Comparison of ENCODE assay signal across 28 mouse cellular contexts in genomic region chrX:166531671-166532070, GRCm38 (mm10). TPM values are rescaled to one million over a fixed set of nuclear protein-coding genes. Genes with fewer than 3 reads are reported as not detected.
"Had no signal": no experiment of that assay in that cellular context is flagged by ENCODE, and none has a peak within 500 bp of the region (broad histone marks: within the 10 kb centered on the region; RNA-seq: fewer than 3 reads in every experiment).

No protein-coding gene starts in this region.

- H3K9ac ChIP-seq: heart, embryonic 13.5 days; heart, embryonic 15.5 days; hindbrain, embryonic 12.5 days; hindbrain, embryonic 14.5 days; intestine, embryonic 15.5 days; limb, embryonic 13.5 days; limb, embryonic 15.5 days; liver, embryonic 12.5 days; liver, embryonic 14.5 days had no signal

- ATAC-seq: hindbrain, embryonic 16.5 days; inflammation-experienced regulatory T-cells, adult 6 months; intestine, embryonic 15.5 days; liver, embryonic 12.5 days had no signal

- H3K9me3 ChIP-seq: heart, embryonic 13.5 days; heart, embryonic 15.5 days; hindbrain, embryonic 12.5 days; intestine, embryonic 15.5 days; limb, embryonic 13.5 days; limb, embryonic 15.5 days; liver, embryonic 12.5 days had no signal

- H3K27me3 ChIP-seq: heart, embryonic 13.5 days; intestine, embryonic 15.5 days; liver, embryonic 12.5 days had no signal

- H3K4me2 ChIP-seq: heart, embryonic 11.5 days; heart, embryonic 13.5 days; heart, embryonic 15.5 days; hindbrain, embryonic 12.5 days; hindbrain, embryonic 14.5 days; intestine, embryonic 15.5 days; limb, embryonic 13.5 days; limb, embryonic 15.5 days; liver, embryonic 12.5 days had no signal

- H3K4me1 ChIP-seq: heart, embryonic 13.5 days; heart, embryonic 15.5 days; hindbrain, embryonic 12.5 days; intestine, embryonic 15.5 days; limb, embryonic 13.5 days; limb, embryonic 15.5 days; liver, embryonic 12.5 days had no signal

- DNase-seq: gastrocnemius, adult 2 months; gastrocnemius, postnatal 10 days; gastrocnemius, postnatal 25 days; heart, adult 18-20 months; heart, postnatal 14 days; heart, postnatal 36 days; kidney, adult 18-20 months; kidney, adult 8-10 months; kidney, postnatal 10 days; kidney, postnatal 25 days; kidney, postnatal 4 days; layer of hippocampus, adult 9-11 months; layer of hippocampus, postnatal 36 days; left cerebral cortex, postnatal 4 days had no signal

- H3K4me3 ChIP-seq: gastrocnemius, adult 2 months; heart, embryonic 13.5 days; heart, embryonic 15.5 days; hindbrain, embryonic 12.5 days; intestine, embryonic 15.5 days; limb, embryonic 13.5 days; limb, embryonic 15.5 days; liver, embryonic 12.5 days had no signal

- H3K36me3 ChIP-seq: heart, embryonic 13.5 days; heart, embryonic 15.5 days; hindbrain, embryonic 12.5 days; intestine, embryonic 15.5 days; limb, embryonic 13.5 days; limb, embryonic 15.5 days; liver, embryonic 12.5 days had no signal

- H3K27ac ChIP-seq: gastrocnemius, adult 2 months; heart, embryonic 13.5 days; heart, embryonic 15.5 days; hindbrain, embryonic 12.5 days; hindbrain, embryonic 14.5 days; intestine, embryonic 15.5 days; limb, embryonic 13.5 days; limb, embryonic 15.5 days; liver, embryonic 12.5 days; liver, embryonic 14.5 days had no signal

RNA-seq across cellular contexts. Expression of gene Egfl6, which starts 53.8 kb away (rescaled TPM):
- total RNA-seq: hematopoietic stem cell, adult 5-6 weeks had no signal
- polyA plus RNA-seq: inflammation-experienced regulatory T-cells, adult 6 months; liver, adult 2 months had no signal
